Mouse (Mus musculus) layer of hippocampus, adult 11-12 months (tissue): ENCODE results near the gene Cfp.
A peak's percentile ranks its signal among the peaks of the same experiment; 100 is the strongest.

Experiments
- DNase-seq: peaks from one replicate; pipeline ENCODE4 v3.0.0; 2022; ENCODE audit warnings: low spot score

Gene Cfp

GRCm38 (mm10) chrX:20931364-20931763, at the start of gene Cfp:
Gene Cfp, minus strand, starts transcription at chrX:20931555.
- no peak for DNase-seq

GRCm38 (mm10) chrX:20980901-20981300, 49.5 kb upstream of the Cfp start:
- no peak for DNase-seq

DNA sequence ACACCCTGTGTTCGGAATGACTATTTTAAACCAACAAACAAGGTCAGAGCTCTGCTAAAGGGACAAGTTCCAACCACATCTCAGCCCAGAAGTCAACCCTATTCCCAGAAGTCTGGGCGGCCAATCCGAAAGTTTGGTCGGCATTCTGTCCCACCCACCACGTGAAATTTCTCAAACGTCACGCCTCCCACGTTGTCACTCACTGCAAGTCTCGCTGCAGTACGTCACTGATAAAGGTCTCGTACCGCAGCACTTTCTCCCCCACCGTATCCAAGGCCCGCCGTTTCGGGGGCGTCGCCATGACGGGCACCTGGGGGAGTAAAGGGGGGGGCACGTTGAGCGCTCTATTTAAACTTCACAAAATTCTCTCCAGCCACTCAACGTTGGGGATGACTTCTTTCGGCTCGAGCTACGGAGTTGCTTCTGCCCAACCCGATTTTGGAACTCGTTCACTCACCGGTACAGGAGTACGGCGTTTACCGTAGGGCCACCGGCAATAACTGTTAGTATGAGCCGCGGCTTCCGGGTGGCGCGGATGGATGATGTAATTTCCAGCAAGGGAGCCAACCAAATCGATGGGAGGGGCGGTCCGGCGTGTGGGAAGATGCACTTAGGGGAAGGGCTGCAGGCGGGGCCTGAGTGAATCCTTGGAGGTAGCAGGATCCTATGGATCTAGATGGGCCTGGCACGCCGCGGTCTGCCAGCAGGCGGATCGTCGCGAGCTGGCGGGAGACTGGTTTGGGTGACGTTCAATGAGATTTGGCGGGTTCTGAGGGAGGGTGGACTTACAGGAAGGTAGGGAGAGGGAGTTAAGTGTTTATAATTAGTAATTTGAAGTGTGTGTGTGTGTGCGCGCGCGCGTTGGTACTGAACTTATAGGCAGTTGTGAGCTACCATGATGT, 30.4 kb upstream of the Cfp start, which contains the start of gene Uxt:
TSS of gene Uxt (minus strand) at position 541 of the 902 bp plus-strand sequence.
- DNase-seq: peak; percentile 87

DNA sequence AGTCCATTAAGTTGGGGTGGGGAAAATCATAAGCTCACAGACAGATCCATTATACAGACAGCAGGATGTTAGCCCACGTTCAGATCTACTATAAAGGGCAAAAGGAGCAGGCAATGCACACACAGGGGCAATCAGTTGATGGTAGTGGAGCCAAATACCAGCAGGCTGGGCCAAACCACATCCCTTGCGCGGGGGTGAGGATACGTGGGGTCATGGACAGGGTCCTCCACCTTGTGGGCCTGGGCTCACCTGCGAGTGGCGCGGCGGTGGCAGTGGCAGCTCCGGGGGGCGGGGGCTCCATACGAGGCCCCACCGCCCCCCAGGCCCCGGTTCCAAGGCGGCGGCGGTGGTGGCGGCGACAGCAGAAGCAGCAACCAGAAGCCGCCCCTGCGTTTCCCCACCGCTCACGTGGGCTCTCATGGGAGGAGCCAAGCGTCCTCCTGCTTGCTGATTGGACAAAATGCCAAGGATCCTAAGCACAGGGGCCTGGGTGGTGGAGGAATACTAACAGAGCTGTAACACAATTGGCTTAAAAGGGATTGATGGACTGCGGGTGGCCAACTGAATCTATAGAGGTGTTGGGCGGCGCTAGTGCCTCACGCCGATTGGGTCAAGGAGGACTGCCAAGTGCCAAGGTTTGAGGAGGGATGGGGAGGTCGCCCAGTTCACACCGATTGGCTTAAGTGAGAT, 19.0 kb upstream of the Cfp start, which contains the start of gene Elk1:
TSS of gene Elk1 (minus strand) at position 418 of the 690 bp plus-strand sequence.
- DNase-seq: peak; percentile 84

DNA sequence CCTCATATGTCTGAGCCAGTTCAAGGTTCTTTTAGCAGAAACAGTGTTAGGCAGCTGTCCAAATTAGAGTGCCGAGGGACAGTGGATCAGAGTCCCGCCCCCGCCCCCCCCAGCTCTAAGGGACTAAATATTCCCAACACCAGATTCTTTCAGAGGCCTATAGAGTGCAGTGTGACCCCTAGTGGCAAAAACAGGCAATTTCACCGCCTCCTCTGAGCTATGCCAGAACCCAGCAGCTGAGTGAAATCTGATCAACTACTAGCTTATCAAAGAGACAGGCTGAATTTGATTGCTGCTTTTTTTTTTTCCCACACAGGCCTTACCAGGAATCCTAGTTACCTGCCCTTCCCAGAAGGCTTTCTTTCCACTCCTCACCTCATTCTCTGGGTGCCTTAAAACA, 14.7 kb upstream of the Cfp start:
- DNase-seq: peak; percentile 68

GRCm38 (mm10) chrX:20931963-20932362, 608 bp upstream of the Cfp start:
- peak; percentile 20 for DNase-seq

GRCm38 (mm10) chrX:20929859-20930258, 1.5 kb downstream of the Cfp start:
- DNase-seq: no peak

DNA sequence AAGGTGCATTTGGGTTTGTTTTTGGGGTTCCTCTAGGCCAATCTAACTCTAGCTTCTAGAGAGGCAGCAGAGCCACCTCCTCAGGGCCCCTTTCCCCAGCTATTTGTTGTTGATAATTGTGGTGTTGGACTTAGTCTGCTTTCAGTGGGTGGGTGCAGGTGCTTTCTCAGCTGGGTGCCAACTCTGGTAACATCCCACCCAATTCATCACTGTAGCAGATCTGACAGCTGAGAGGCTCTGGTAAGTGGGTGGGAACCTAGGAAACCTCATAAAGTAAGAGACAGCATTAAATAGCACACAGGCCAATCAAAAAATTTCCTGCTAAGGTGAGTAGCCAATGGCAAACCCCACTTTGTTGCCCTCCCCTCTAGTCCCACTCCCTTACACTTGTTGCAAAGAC, 6.4 kb downstream of the Cfp start:
- no peak for DNase-seq

- no peak for DNase-seq
Observed at GRCm38 (mm10) chrX:20923506-20923905, 7.8 kb downstream of the Cfp start.

DNA sequence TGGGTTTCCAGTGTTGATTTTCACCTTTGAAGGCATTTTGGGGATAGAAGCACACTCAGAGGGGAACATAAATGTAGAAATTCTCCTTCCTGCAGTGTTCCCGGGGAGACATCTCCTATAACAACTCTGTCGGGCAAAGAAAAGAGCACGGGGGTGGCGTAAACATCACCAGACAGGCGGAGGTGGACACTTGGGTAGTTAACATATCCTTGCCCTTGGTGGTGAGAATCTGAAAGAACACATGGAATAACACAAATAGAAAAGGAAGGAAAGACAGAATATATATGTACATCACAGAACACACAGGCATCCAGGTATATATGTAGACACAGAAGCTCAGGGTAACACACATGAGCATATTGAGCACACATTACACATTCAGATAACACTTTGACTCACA, 10.0 kb downstream of the Cfp start:
- DNase-seq: no peak

- DNase-seq: peak; percentile 79
Observed at GRCm38 (mm10) chrX:20920844-20921364, 10.5 kb downstream of the Cfp start, which contains the start of gene Syn1. Gene Syn1, minus strand, starts transcription at chrX:20921004.

DNA sequence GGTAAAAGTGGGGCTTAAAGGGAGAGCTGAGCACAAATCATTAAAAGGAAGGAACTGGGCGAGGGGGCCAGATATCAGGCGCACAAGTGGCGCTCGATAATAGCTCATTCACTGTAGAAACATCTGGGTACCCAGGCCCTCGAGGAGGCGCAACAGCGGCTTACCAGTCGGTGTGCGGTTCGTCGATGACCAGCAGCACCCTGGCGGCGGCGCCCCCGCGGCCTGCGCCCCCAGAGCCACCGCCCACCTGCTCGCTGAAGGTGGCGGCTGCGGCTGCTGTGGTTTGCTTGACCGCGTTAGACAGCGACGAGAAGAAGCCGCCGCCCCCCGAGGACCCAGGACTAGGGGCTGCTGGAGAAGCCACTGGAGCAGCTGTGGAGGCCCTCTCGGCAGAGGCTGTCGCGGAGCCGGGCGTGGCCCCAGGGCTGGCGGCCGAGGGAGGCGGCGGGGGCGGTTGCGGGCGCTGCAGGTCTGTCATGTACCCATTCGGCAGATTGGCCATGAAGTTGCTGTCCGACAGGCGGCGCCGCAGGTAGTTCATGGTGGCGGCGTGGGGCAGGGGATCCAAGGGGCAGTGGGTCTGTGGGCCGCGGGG, 11.0 kb downstream of the Cfp start:
- DNase-seq: no peak

DNA sequence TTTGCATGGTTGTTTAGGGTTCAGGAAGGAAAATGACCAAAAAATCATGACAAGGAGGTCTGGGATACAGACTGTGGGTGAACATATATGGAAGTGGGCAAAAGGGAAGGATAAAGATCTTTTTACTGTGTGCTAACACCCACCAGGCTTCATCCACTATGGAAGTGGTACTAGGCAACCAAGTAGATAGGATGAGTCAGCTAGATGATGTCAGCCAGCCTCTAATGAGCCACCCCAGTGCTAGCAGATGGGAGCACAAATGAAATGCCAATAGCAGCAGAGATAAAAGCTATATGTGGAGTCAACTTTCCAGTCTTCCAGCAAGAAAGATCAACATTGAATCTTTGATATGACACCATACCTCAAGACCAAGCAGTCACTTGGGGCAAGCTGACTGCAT, 16.3 kb downstream of the Cfp start:
- peak; percentile 16 for DNase-seq

DNA sequence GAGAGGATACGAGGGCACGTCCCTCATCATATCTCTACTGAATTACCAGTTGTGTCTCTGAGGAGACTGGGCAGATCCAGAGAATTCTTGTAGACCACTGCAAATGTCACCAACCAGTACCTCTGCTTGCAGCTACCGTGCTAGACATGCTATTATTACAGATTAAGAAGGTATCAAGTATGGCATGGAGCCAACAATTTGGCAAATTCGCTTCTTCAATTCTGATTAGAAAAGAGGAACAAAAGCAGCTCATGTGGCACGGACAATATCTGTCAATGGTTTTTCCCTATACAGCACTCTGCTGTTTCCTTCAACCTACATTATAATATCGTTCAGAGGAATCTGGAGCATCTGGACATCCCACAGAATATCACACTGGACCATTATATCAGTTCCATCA, 17.6 kb downstream of the Cfp start:
- no peak for DNase-seq

DNA sequence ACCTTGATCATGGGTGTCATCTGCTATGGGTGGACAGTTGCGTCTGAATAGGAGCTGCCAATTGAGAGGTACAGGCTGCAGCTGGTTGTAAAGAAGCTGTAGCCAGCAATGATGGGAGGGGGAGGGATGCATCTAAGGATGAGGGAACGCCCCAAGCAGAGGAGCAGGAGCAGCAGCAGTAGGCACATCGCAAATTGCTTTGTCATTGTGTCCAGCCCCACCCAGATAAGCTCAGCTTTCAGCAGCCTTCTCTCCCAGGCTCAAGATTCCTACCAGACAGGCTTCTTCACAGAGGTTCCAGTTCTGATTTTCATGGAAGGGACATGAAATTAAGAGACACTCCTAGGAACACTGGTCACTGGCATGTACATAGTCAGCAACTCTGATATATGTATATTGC, 21.3 kb downstream of the Cfp start:
- no peak for DNase-seq
